Mouse (Mus musculus) kidney, adult 2 months (tissue): Measurements from ENCODE around the gene Cacfd1.

Experiments
- CTCF ChIP-seq: fragments of 200-500 bp; conservative IDR thresholded peaks from 2 replicates; pipeline ENCODE4 v1.5.1; 2011; ENCODE audit warnings: low read depth, mild to moderate bottlenecking, control low read depth, low read length, moderate library complexity, mixed read lengths; ENCODE audit not compliant: insufficient read depth, insufficient read length
- POLR2A ChIP-seq: fragments of 200-500 bp; IDR thresholded peaks from one replicate; pipeline ENCODE4 v1.6.1; 2011; ENCODE audit warnings: low read depth, low read length, control low read depth

GRCm38 (mm10) chr2:27022612-27023011 lies 12.9 kb downstream of the Cacfd1 start:
- TF ChIP-seq CTCF (no peak), POLR2A (no peak)
